ENCODE assay signal across 8 mouse cellular contexts in the genomic region with DNA sequence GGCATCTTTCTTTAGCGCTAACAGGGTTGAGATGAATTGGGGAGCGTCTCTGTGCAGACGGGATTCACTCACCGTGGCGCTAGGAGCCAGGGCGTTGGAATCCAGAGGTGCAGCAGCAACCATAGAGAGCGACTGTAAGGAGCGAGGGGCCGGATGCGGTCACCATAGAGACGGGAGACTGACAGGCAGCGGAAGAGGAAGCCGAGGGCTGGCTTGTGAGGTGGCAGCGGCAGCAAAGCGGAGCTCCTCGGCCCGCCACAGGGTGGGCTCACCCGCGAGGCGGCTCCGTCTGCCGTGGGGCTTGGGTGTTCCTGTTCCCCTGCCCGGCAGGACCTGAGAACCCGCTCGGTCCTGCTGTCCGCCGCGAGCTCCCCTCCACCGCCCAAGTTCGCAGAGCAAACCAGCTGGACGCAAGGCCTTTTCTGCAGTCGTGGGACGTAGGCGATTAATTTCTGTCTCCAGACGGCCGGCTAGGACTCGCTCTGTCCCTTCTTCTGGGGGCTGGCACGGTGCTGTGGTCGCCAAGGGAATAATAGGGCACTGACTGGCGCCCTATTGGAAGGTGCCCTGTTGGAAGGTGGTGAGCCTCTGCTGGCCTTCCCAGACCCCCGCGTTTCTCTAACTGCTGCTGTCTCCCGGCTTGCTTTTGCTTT. TPM values are rescaled to one million over a fixed set of nuclear protein-coding genes. Genes with fewer than 3 reads are reported as not detected.
DNase-seq lines count a peak whose midpoint lies in the region; ATAC-seq lines count a peak whose summit lies in the region.

A gene (plus strand): TSS at position 195 of the 653 bp plus-strand sequence.

- peak within 1 kb of the TSS; percentile 79 for H3K4me2 ChIP-seq in forebrain, embryonic 15.5 days (replicated peaks)
- H3K4me2 ChIP-seq in lung, embryonic 16.5 days (ENCODE audit: low read depth, low read length): peak within 1 kb of the TSS; percentile 84

- H3K27ac ChIP-seq in forebrain, embryonic 15.5 days (replicated peaks): peak within 1 kb of the TSS; percentile 79
- H3K27ac ChIP-seq in lung, embryonic 16.5 days (ENCODE audit: low read length): 0 out of 2 replicates have a peak within 1 kb of the TSS, but pooled peaks have one; percentile 2

- H3K27me3 ChIP-seq in forebrain, embryonic 15.5 days: no peaks in the 10 kb centered on the region
- no peaks in the 10 kb centered on the region for H3K27me3 ChIP-seq in lung, embryonic 16.5 days (ENCODE audit: control insufficient read depth, insufficient read depth, low read depth, low read length)

- WGBS in forebrain, embryonic 15.5 days: under 1% methylated on average over 43 of the region's 43 CpGs
- under 1% methylated on average over 43 of the region's 43 CpGs for WGBS in lung, embryonic 16.5 days

- H3K9ac ChIP-seq in forebrain, embryonic 15.5 days (replicated peaks): peak within 1 kb of the TSS; percentile 76
- H3K9ac ChIP-seq in lung, embryonic 16.5 days (ENCODE audit: low read length): peak within 1 kb of the TSS; percentile 77

- H3K4me1 ChIP-seq in forebrain, embryonic 15.5 days: peaks cover 35% of the 10 kb centered on the region
- H3K4me1 ChIP-seq in lung, embryonic 16.5 days (replicated peaks; ENCODE audit: control insufficient read depth, insufficient read depth, low read length): peaks cover 18% of the 10 kb centered on the region

- intact Hi-C loops in heart, postnatal 25 days (cut with DNase I): no loop called here

- peak; percentile 89 for DNase-seq in MEL-GATA-1-ER (ENCODE audit: extremely low read depth, low read depth)
- peak; percentile 65 for DNase-seq in cerebellum, adult 11 months
- DNase-seq in heart, postnatal 25 days (ENCODE audit: low spot score): peak; percentile 64
- peak; percentile 78 to 86 for DNase-seq in layer of hippocampus, adult 18-20 months (ENCODE audit: low spot score in 2 of 2)
- peak; percentile 76 for DNase-seq in ovary, postnatal 36 days (ENCODE audit: low spot score)
- DNase-seq in thymus, postnatal 14 days: peak; percentile 89

- H3K4me3 ChIP-seq in forebrain, embryonic 15.5 days: peak within 1 kb of the TSS; percentile 72
- peak within 1 kb of the TSS; percentile 76 for H3K4me3 ChIP-seq in lung, embryonic 16.5 days (ENCODE audit: low read length)

- H3K9me3 ChIP-seq in forebrain, embryonic 15.5 days: no peaks in the 10 kb centered on the region
- H3K9me3 ChIP-seq in lung, embryonic 16.5 days (ENCODE audit: control insufficient read depth, low read length): no peaks in the 10 kb centered on the region

- peak; percentile 94 for ATAC-seq in forebrain, embryonic 15.5 days (replicated peaks)
- peak; percentile 91 for ATAC-seq in lung, embryonic 16.5 days (ENCODE audit: low read depth)

- peaks cover 16% of the 10 kb centered on the region for H3K36me3 ChIP-seq in forebrain, embryonic 15.5 days
- H3K36me3 ChIP-seq in lung, embryonic 16.5 days (ENCODE audit: control insufficient read depth, insufficient read depth, low read length): peaks cover 15% of the 10 kb centered on the region

RNA-seq across cellular contexts. Expression of the gene that starts here (rescaled TPM):
- polyA plus RNA-seq in forebrain, embryonic 15.5 days (2015; fragmentation: Nextera tagmentation; extraction: Ambion mirVana): 19.7 and 21.1 TPM in 2 replicates
- 1 to 10 TPM; 7.8 to 9.7 TPM for total RNA-seq in heart, postnatal 25 days (2021)
- 10 to 100 TPM; 60.8 to 64.9 TPM for total RNA-seq in layer of hippocampus, adult 18-20 months (2021)
- 19.4 and 20.2 TPM in 2 replicates for polyA plus RNA-seq in lung, embryonic 16.5 days (2015; fragmentation: Nextera tagmentation; extraction: Ambion mirVana)

Comparison
In these comparisons a context has a peak if more than half of its experiments do, and no peak if none do; other contexts are left out.
1. Peak in every context shown above with its lines: DNase-seq, ATAC-seq, H3K4me3 ChIP-seq and H3K27ac ChIP-seq.
2. RNA of the gene that starts here (total RNA-seq): 60.8 to 64.9 TPM in layer of hippocampus, adult 18-20 months; 7.8 to 9.7 TPM in heart, postnatal 25 days; every median in the first group is over 4 times any median in the second.